Mouse (Mus musculus): ENCODE measurements around the gene Atf2. TPM values are rescaled to one million over a fixed set of nuclear protein-coding genes. Genes with fewer than 3 reads are reported as not detected.
A peak's percentile ranks its signal among the peaks of the same experiment; 100 is the strongest.
"Not testable (repeated sequence)": the region's sequence is repeated elsewhere in the genome, so short reads cannot be mapped to it uniquely, and the experiment has no call there.

Atf2 gene
- polyA plus RNA-seq, 1 experiment from 2014 or later = 81.3 TPM

GRCm38 (mm10) chr2:73856246-73856645 lies 36.2 kb downstream of the Atf2 start:
- no peak overlapping the region for H3K27ac ChIP-seq
- peaks cover 10% of the 10 kb centered on the region; the same call in 1 of the 2 replicates for H3K36me3 ChIP-seq (replicated peaks)
- H3K9me3 ChIP-seq = no peaks in the 10 kb centered on the region
- H3K4me1 ChIP-seq = no peaks in the 10 kb centered on the region
- H3K4me3 ChIP-seq = no peak overlapping the region
- WGBS = 82% methylated on average over 1 of the region's 1 CpGs
- no peak for DNase-seq (ENCODE audit: extremely low spot score, low spot score)
- H3K27me3 ChIP-seq (ENCODE audit: poor library complexity, severe bottlenecking) = no peaks in the 10 kb centered on the region

DNA sequence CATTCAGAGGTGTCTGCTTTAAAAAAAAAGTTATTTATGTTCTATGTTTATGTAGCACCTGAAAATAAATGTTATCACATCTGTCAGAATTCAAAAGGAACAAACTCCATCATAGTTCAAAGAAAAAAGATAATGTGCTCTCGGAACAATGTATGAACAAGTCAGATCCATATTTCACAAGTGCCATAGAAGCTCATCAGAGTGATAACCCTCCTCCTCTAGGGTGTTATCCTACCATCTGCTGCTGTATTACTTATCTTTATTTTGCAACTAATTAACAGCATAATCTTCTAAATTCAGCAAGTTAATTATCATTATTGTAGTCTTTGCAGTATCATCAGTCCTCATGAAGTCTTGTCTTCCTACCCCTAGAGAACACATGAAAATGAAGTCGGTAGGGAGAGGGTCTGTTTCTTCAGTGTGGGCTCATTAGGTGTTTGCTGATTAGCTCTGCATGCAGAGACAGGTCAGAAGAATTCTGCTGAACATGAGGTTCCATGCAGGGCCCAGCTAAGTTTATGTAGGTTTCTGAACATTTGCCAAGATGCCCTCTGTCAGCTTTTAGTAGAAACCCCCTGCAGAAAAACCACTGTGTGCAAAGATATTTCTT lies 57.9 kb downstream of the Atf2 start:
- no peak overlapping the region for H3K27ac ChIP-seq
- peaks cover 43% of the 10 kb centered on the region for H3K36me3 ChIP-seq (replicated peaks)
- no peaks in the 10 kb centered on the region for H3K27me3 ChIP-seq (ENCODE audit: poor library complexity, severe bottlenecking)
- H3K4me1 ChIP-seq = no peaks in the 10 kb centered on the region
- DNase-seq (ENCODE audit: extremely low spot score, low spot score) = no peak
- no peak overlapping the region for H3K4me3 ChIP-seq
- H3K9me3 ChIP-seq = no peaks in the 10 kb centered on the region
- 90% methylated on average over 2 of the region's 2 CpGs for WGBS

DNA sequence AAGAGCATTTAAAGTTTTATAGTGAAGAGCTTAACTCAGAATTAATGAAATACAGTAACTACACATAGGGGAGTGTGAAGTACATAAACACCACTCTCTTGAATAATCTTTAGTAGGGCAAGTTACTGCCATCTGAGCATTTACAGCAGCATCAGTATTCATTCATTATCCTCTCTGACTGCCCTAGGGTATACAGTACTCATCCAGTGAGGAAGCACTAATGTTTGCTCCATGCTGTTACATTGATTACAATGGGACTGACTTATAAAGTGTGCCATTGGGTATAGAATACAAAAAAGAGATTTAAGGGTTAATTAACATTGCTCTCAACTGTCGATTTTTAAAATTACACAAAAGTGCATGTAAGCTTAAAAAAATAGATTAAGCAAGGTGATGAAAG lies 59.2 kb downstream of the Atf2 start:
- H3K9me3 ChIP-seq = no peaks in the 10 kb centered on the region
- H3K4me1 ChIP-seq = no peaks in the 10 kb centered on the region
- no peaks in the 10 kb centered on the region for H3K27me3 ChIP-seq (ENCODE audit: poor library complexity, severe bottlenecking)
- DNase-seq (ENCODE audit: extremely low spot score, low spot score) = no peak
- 80% methylated on average over 1 of the region's 1 CpGs for WGBS
- no peak overlapping the region for H3K27ac ChIP-seq
- peaks cover 46% of the 10 kb centered on the region for H3K36me3 ChIP-seq (replicated peaks)
- no peak overlapping the region for H3K4me3 ChIP-seq

- Histone ChIP-seq H3K27ac (no peak overlapping the region), H3K4me3 (no peak overlapping the region), H3K4me1 (no peaks in the 10 kb centered on the region), H3K27me3 (ENCODE audit: poor library complexity, severe bottlenecking) (no peaks in the 10 kb centered on the region), H3K9me3 (no peaks in the 10 kb centered on the region), H3K36me3 (replicated peaks) (peaks cover 58% of the 10 kb centered on the region)
- no peak for DNase-seq (ENCODE audit: extremely low spot score, low spot score)
- 84% methylated on average over 4 of the region's 4 CpGs for WGBS
Measured at GRCm38 (mm10) chr2:73818742-73819141, 73.7 kb downstream of the Atf2 start.

DNA sequence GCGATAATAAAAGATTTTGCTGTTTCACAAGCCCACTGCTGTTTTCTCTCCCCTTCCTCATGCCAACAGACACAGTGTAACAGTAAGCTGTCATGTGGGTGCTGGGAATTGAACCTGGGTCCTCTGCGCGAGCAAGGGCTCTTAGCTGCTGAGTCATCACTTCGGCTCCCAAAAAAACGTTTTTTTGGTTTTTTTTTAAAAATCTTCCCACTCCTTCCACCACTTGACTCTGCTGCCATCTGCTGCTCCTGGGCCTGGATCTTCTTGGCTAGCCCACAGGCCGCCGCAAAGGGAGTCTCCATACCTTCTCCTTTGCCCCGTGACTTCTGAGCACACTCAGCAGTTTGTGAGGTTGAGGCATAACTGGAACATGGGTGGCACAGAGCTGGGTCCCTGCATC lies 84.8 kb downstream of the Atf2 start:
- H3K27ac ChIP-seq = no peak overlapping the region
- no peaks in the 10 kb centered on the region for H3K36me3 ChIP-seq (replicated peaks)
- H3K4me3 ChIP-seq = no peak overlapping the region
- H3K9me3 ChIP-seq = no peaks in the 10 kb centered on the region
- no peaks in the 10 kb centered on the region for H3K4me1 ChIP-seq
- no peak for DNase-seq (ENCODE audit: extremely low spot score, low spot score)
- no peaks in the 10 kb centered on the region for H3K27me3 ChIP-seq (ENCODE audit: poor library complexity, severe bottlenecking)
- WGBS = 84% methylated on average over 8 of the region's 8 CpGs

DNA sequence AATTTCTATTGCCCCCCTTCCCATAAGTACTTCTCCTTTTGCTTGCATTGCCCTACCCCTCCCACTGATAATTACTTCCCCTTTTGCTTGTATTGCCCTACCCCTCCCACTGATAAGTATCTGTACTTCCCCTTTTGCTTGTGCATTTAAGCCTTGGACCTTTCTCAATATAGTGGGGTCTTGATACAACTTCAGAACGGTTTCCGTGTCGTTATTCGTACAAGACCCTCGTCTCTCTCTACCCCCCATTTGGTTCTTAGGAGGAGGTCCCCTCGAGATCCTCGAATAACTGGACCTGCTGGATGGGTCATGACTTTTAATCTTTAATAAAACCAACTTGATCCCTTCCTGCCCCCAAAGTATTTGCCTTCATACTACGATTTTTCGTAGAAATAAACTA lies 92.3 kb downstream of the Atf2 start:
- H3K4me3 ChIP-seq; DNase-seq (ENCODE audit: extremely low spot score, low spot score); H3K4me1 ChIP-seq; H3K27ac ChIP-seq; H3K27me3 ChIP-seq (ENCODE audit: poor library complexity, severe bottlenecking); H3K36me3 ChIP-seq (replicated peaks); H3K9me3 ChIP-seq: not testable (repeated sequence)
- WGBS = 91% methylated on average over 9 of the region's 9 CpGs

GRCm38 (mm10) chr2:73798786-73799185 lies 93.7 kb downstream of the Atf2 start:
- Histone ChIP-seq H3K27me3 (ENCODE audit: poor library complexity, severe bottlenecking) (no peaks in the 10 kb centered on the region), H3K4me3 (no peak overlapping the region), H3K4me1 (peaks cover 9% of the 10 kb centered on the region), H3K36me3 (replicated peaks) (no peaks in the 10 kb centered on the region), H3K9me3 (no peaks in the 10 kb centered on the region), H3K27ac (no peak overlapping the region)
- DNase-seq (ENCODE audit: extremely low spot score, low spot score) = no peak
- WGBS = 85% methylated on average over 5 of the region's 5 CpGs

DNA sequence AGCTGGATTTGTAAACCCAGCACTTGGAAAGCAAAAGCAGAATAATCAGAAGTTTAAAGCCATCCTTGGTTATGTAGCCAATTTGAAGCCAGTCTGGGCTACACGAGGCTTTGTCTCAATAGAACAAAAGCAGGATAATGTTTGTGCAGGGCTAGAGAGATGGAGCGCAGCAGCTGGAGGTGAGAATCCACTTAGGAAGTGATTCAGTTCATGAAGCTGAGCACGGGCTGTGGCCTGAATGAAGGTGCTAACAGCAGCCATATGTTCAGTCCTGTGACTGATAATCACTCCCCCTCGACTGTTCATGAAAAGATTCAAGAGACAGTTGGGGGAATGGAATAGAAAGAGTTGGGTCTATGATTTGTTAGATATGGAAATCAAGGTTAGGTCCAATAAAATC lies 94.3 kb downstream of the Atf2 start:
- H3K9me3 ChIP-seq = no peaks in the 10 kb centered on the region
- no peak for DNase-seq (ENCODE audit: extremely low spot score, low spot score)
- H3K4me3 ChIP-seq = no peak overlapping the region
- 66% methylated on average over 4 of the region's 4 CpGs for WGBS
- H3K27me3 ChIP-seq (ENCODE audit: poor library complexity, severe bottlenecking) = no peaks in the 10 kb centered on the region
- H3K36me3 ChIP-seq (replicated peaks) = no peaks in the 10 kb centered on the region
- H3K27ac ChIP-seq = no peak overlapping the region
- H3K4me1 ChIP-seq = peaks cover 9% of the 10 kb centered on the region

GRCm38 (mm10) chr2:73791846-73792630 lies 100.4 kb downstream of the Atf2 start:
- Histone ChIP-seq H3K4me3 (no peak overlapping the region), H3K36me3 (replicated peaks) (no peaks in the 10 kb centered on the region)

GRCm38 (mm10) chr2:73790332-73790731 lies 102.1 kb downstream of the Atf2 start:
- Histone ChIP-seq H3K4me3 (no peak overlapping the region), H3K27ac (no peak overlapping the region), H3K9me3 (no peaks in the 10 kb centered on the region), H3K27me3 (ENCODE audit: poor library complexity, severe bottlenecking) (no peaks in the 10 kb centered on the region; the same call in 1 of the 2 replicates), H3K4me1 (peaks cover 8% of the 10 kb centered on the region), H3K36me3 (replicated peaks) (no peaks in the 10 kb centered on the region)
- WGBS = 97% methylated on average over 2 of the region's 2 CpGs
- DNase-seq (ENCODE audit: extremely low spot score, low spot score) = no peak

More at GRCm38 (mm10) chr2:73791846-73792630, 100.4 kb downstream of the Atf2 start:
- H3K4me1 ChIP-seq = peaks cover 8% of the 10 kb centered on the region
- WGBS = 64% methylated on average over 19 of the region's 19 CpGs
- H3K27me3 ChIP-seq (ENCODE audit: poor library complexity, severe bottlenecking) = no peaks in the 10 kb centered on the region; the same call in 1 of the 2 replicates
- H3K9me3 ChIP-seq = no peaks in the 10 kb centered on the region
- peak; percentile 18 for DNase-seq (ENCODE audit: extremely low spot score, low spot score)
- H3K27ac ChIP-seq = no peak overlapping the region

- H3K4me3 ChIP-seq = no peak overlapping the region
- peaks cover 8% of the 10 kb centered on the region for H3K4me1 ChIP-seq
- no peak for DNase-seq (ENCODE audit: extremely low spot score, low spot score)
- H3K36me3 ChIP-seq (replicated peaks) = no peaks in the 10 kb centered on the region
- 86% methylated on average over 6 of the region's 6 CpGs for WGBS
- no peaks in the 10 kb centered on the region; the same call in 1 of the 2 replicates for H3K9me3 ChIP-seq
- no peak overlapping the region for H3K27ac ChIP-seq
- H3K27me3 ChIP-seq (ENCODE audit: poor library complexity, severe bottlenecking) = no peaks in the 10 kb centered on the region; the same call in 1 of the 2 replicates
Measured at GRCm38 (mm10) chr2:73788395-73788794, 104.0 kb downstream of the Atf2 start.

- 66% methylated on average over 9 of the region's 9 CpGs for WGBS
- no peak for DNase-seq (ENCODE audit: extremely low spot score, low spot score)
- H3K27me3 ChIP-seq (ENCODE audit: poor library complexity, severe bottlenecking) = 0 out of 2 replicates have a peak, but pooled peaks cover under 1% of the 10 kb centered on the region
- H3K4me3 ChIP-seq = no peak overlapping the region
- H3K27ac ChIP-seq = no peak overlapping the region
- H3K4me1 ChIP-seq = peaks cover 17% of the 10 kb centered on the region
- no peaks in the 10 kb centered on the region; the same call in 1 of the 2 replicates for H3K9me3 ChIP-seq
- H3K36me3 ChIP-seq (replicated peaks) = no peaks in the 10 kb centered on the region
Measured at GRCm38 (mm10) chr2:73782371-73782905, 110.0 kb downstream of the Atf2 start.
